Mouse (Mus musculus): ENCODE measurements at regions not wholly inside any gene's neighbourhood (a gene's known extent, or its start where the extent isn't known, plus 50 kb on each side); places are given as distances from the start of the nearest gene placed in this dataset.

GRCm38 (mm10) chr5:51842189-51842588 is 274.7 kb upstream of the Ppargc1a start:
- no peak for ATAC-seq
- no peak overlapping the region for H3K9ac ChIP-seq (replicated peaks; ENCODE audit: low read depth, low read length)
- H3K4me1 ChIP-seq (replicated peaks; ENCODE audit: control insufficient read depth, insufficient read depth, low read length): no peaks in the 10 kb centered on the region
- H3K27me3 ChIP-seq (replicated peaks; ENCODE audit: control insufficient read depth, insufficient read depth, low read length): no peaks in the 10 kb centered on the region
- no peak overlapping the region for H3K4me3 ChIP-seq (replicated peaks; ENCODE audit: low read length)
- no peaks in the 10 kb centered on the region for H3K36me3 ChIP-seq (ENCODE audit: control insufficient read depth, insufficient read depth)
- WGBS: 66% methylated on average over 5 of the region's 5 CpGs
- no peaks in the 10 kb centered on the region for H3K9me3 ChIP-seq (ENCODE audit: control insufficient read depth, low read length)
- no peak overlapping the region for H3K4me2 ChIP-seq (ENCODE audit: low read length)
- H3K27ac ChIP-seq (ENCODE audit: low read length): no peak overlapping the region

- Histone ChIP-seq H3K36me3 (ENCODE audit: control insufficient read depth, insufficient read depth) (no peaks in the 10 kb centered on the region), H3K27me3 (replicated peaks; ENCODE audit: control insufficient read depth, insufficient read depth, low read length) (no peaks in the 10 kb centered on the region), H3K4me3 (replicated peaks; ENCODE audit: low read length) (no peak overlapping the region), H3K4me2 (ENCODE audit: low read length) (no peak overlapping the region), H3K9me3 (ENCODE audit: control insufficient read depth, low read length) (no peaks in the 10 kb centered on the region), H3K9ac (replicated peaks; ENCODE audit: low read depth, low read length) (no peak overlapping the region), H3K27ac (ENCODE audit: low read length) (no peak overlapping the region), H3K4me1 (replicated peaks; ENCODE audit: control insufficient read depth, insufficient read depth, low read length) (no peaks in the 10 kb centered on the region)
- ATAC-seq: no peak
- WGBS: 89% methylated on average over 2 of the region's 2 CpGs
Measured at GRCm38 (mm10) chr5:51841763-51842162, 274.2 kb upstream of the Ppargc1a start.

GRCm38 (mm10) chr5:51840638-51841329 is 273.3 kb upstream of the Ppargc1a start:
- Histone ChIP-seq H3K4me1 (replicated peaks; ENCODE audit: control insufficient read depth, insufficient read depth, low read length) (no peaks in the 10 kb centered on the region), H3K9ac (replicated peaks; ENCODE audit: low read depth, low read length) (no peak overlapping the region), H3K36me3 (ENCODE audit: control insufficient read depth, insufficient read depth) (no peaks in the 10 kb centered on the region), H3K4me2 (ENCODE audit: low read length) (no peak overlapping the region), H3K27me3 (replicated peaks; ENCODE audit: control insufficient read depth, insufficient read depth, low read length) (no peaks in the 10 kb centered on the region), H3K4me3 (replicated peaks; ENCODE audit: low read length) (no peak overlapping the region), H3K27ac (ENCODE audit: low read length) (no peak overlapping the region), H3K9me3 (ENCODE audit: control insufficient read depth, low read length) (no peaks in the 10 kb centered on the region)
- no peak for ATAC-seq
- WGBS: 87% methylated on average over 11 of the region's 11 CpGs

GRCm38 (mm10) chr5:51839292-51839691 is 271.8 kb upstream of the Ppargc1a start:
- no peak overlapping the region for H3K4me2 ChIP-seq (ENCODE audit: low read length)
- no peaks in the 10 kb centered on the region for H3K4me1 ChIP-seq (replicated peaks; ENCODE audit: control insufficient read depth, insufficient read depth, low read length)
- no peaks in the 10 kb centered on the region for H3K27me3 ChIP-seq (replicated peaks; ENCODE audit: control insufficient read depth, insufficient read depth, low read length)
- H3K27ac ChIP-seq (ENCODE audit: low read length): no peak overlapping the region
- H3K9ac ChIP-seq (replicated peaks; ENCODE audit: low read depth, low read length): no peak overlapping the region
- no peak for ATAC-seq
- no peaks in the 10 kb centered on the region for H3K36me3 ChIP-seq (ENCODE audit: control insufficient read depth, insufficient read depth)
- no peaks in the 10 kb centered on the region for H3K9me3 ChIP-seq (ENCODE audit: control insufficient read depth, low read length)
- WGBS: 61% methylated on average over 4 of the region's 4 CpGs
- no peak overlapping the region for H3K4me3 ChIP-seq (replicated peaks; ENCODE audit: low read length)

- no peaks in the 10 kb centered on the region for H3K36me3 ChIP-seq (ENCODE audit: control insufficient read depth, insufficient read depth)
- H3K4me2 ChIP-seq (ENCODE audit: low read length): no peak overlapping the region
- no peaks in the 10 kb centered on the region for H3K9me3 ChIP-seq (ENCODE audit: control insufficient read depth, low read length)
- no peak overlapping the region for H3K9ac ChIP-seq (replicated peaks; ENCODE audit: low read depth, low read length)
- no peaks in the 10 kb centered on the region for H3K4me1 ChIP-seq (replicated peaks; ENCODE audit: control insufficient read depth, insufficient read depth, low read length)
- 75% methylated on average over 6 of the region's 6 CpGs for WGBS
- H3K4me3 ChIP-seq (replicated peaks; ENCODE audit: low read length): no peak overlapping the region
- no peak overlapping the region for H3K27ac ChIP-seq (ENCODE audit: low read length)
- no peaks in the 10 kb centered on the region for H3K27me3 ChIP-seq (replicated peaks; ENCODE audit: control insufficient read depth, insufficient read depth, low read length)
- no peak for ATAC-seq
Measured at GRCm38 (mm10) chr5:51830551-51830950, 263.0 kb upstream of the Ppargc1a start.

GRCm38 (mm10) chr5:51830015-51830414 is 262.5 kb upstream of the Ppargc1a start:
- Histone ChIP-seq H3K4me3 (replicated peaks; ENCODE audit: low read length) (no peak overlapping the region), H3K4me1 (replicated peaks; ENCODE audit: control insufficient read depth, insufficient read depth, low read length) (no peaks in the 10 kb centered on the region), H3K9ac (replicated peaks; ENCODE audit: low read depth, low read length) (no peak overlapping the region), H3K36me3 (ENCODE audit: control insufficient read depth, insufficient read depth) (no peaks in the 10 kb centered on the region), H3K27me3 (replicated peaks; ENCODE audit: control insufficient read depth, insufficient read depth, low read length) (no peaks in the 10 kb centered on the region), H3K9me3 (ENCODE audit: control insufficient read depth, low read length) (no peaks in the 10 kb centered on the region), H3K27ac (ENCODE audit: low read length) (no peak overlapping the region), H3K4me2 (ENCODE audit: low read length) (no peak overlapping the region)
- ATAC-seq: no peak
- WGBS: 72% methylated on average over 2 of the region's 2 CpGs

GRCm38 (mm10) chr5:51829606-51830005 is 262.1 kb upstream of the Ppargc1a start:
- no peaks in the 10 kb centered on the region for H3K9me3 ChIP-seq (ENCODE audit: control insufficient read depth, low read length)
- H3K4me2 ChIP-seq (ENCODE audit: low read length): no peak overlapping the region
- no peak overlapping the region for H3K4me3 ChIP-seq (replicated peaks; ENCODE audit: low read length)
- H3K9ac ChIP-seq (replicated peaks; ENCODE audit: low read depth, low read length): no peak overlapping the region
- H3K4me1 ChIP-seq (replicated peaks; ENCODE audit: control insufficient read depth, insufficient read depth, low read length): no peaks in the 10 kb centered on the region
- no peaks in the 10 kb centered on the region for H3K36me3 ChIP-seq (ENCODE audit: control insufficient read depth, insufficient read depth)
- H3K27me3 ChIP-seq (replicated peaks; ENCODE audit: control insufficient read depth, insufficient read depth, low read length): no peaks in the 10 kb centered on the region
- no peak overlapping the region for H3K27ac ChIP-seq (ENCODE audit: low read length)
- WGBS: 78% methylated on average over 3 of the region's 3 CpGs
- ATAC-seq: no peak

- no peaks in the 10 kb centered on the region for H3K27me3 ChIP-seq (replicated peaks; ENCODE audit: control insufficient read depth, insufficient read depth, low read length)
- H3K4me2 ChIP-seq (ENCODE audit: low read length): no peak overlapping the region
- H3K4me1 ChIP-seq (replicated peaks; ENCODE audit: control insufficient read depth, insufficient read depth, low read length): no peaks in the 10 kb centered on the region; the same call in 1 of the 2 replicates
- 71% methylated on average over 5 of the region's 5 CpGs for WGBS
- no peaks in the 10 kb centered on the region for H3K9me3 ChIP-seq (ENCODE audit: control insufficient read depth, low read length)
- no peak overlapping the region for H3K27ac ChIP-seq (ENCODE audit: low read length)
- no peaks in the 10 kb centered on the region for H3K36me3 ChIP-seq (ENCODE audit: control insufficient read depth, insufficient read depth)
- H3K4me3 ChIP-seq (replicated peaks; ENCODE audit: low read length): no peak overlapping the region
- ATAC-seq: no peak
- no peak overlapping the region for H3K9ac ChIP-seq (replicated peaks; ENCODE audit: low read depth, low read length)
Measured at GRCm38 (mm10) chr5:51829020-51829419, 261.5 kb upstream of the Ppargc1a start.

GRCm38 (mm10) chr5:51826269-51826668 is 258.7 kb upstream of the Ppargc1a start:
- Histone ChIP-seq H3K27me3 (replicated peaks; ENCODE audit: control insufficient read depth, insufficient read depth, low read length) (no peaks in the 10 kb centered on the region), H3K27ac (ENCODE audit: low read length) (no peak overlapping the region), H3K4me2 (ENCODE audit: low read length) (no peak overlapping the region), H3K9me3 (ENCODE audit: control insufficient read depth, low read length) (no peaks in the 10 kb centered on the region), H3K9ac (replicated peaks; ENCODE audit: low read depth, low read length) (no peak overlapping the region), H3K4me3 (replicated peaks; ENCODE audit: low read length) (no peak overlapping the region), H3K36me3 (ENCODE audit: control insufficient read depth, insufficient read depth) (no peaks in the 10 kb centered on the region), H3K4me1 (replicated peaks; ENCODE audit: control insufficient read depth, insufficient read depth, low read length) (peaks cover 4% of the 10 kb centered on the region)
- 77% methylated on average over 1 of the region's 1 CpGs for WGBS
- no peak for ATAC-seq

- ATAC-seq: no peak
- Histone ChIP-seq H3K36me3 (ENCODE audit: control insufficient read depth, insufficient read depth) (no peaks in the 10 kb centered on the region), H3K27me3 (replicated peaks; ENCODE audit: control insufficient read depth, insufficient read depth, low read length) (no peaks in the 10 kb centered on the region), H3K4me1 (replicated peaks; ENCODE audit: control insufficient read depth, insufficient read depth, low read length) (peaks cover 4% of the 10 kb centered on the region), H3K27ac (ENCODE audit: low read length) (no peak overlapping the region), H3K4me2 (ENCODE audit: low read length) (no peak overlapping the region), H3K4me3 (replicated peaks; ENCODE audit: low read length) (no peak overlapping the region), H3K9ac (replicated peaks; ENCODE audit: low read depth, low read length) (no peak overlapping the region), H3K9me3 (ENCODE audit: control insufficient read depth, low read length) (no peaks in the 10 kb centered on the region)
- WGBS: 94% methylated on average over 3 of the region's 3 CpGs
Measured at GRCm38 (mm10) chr5:51825584-51826088, 258.1 kb upstream of the Ppargc1a start.

All from forebrain, embryonic 16.5 days (tissue).